Mouse (Mus musculus) kidney, embryonic 14.5 days (tissue): Measurements from ENCODE around the gene Gphb5. TPM values are rescaled to one million over a fixed set of nuclear protein-coding genes. Genes with fewer than 3 reads are reported as not detected.

Experiments used
- ATAC-seq: fragments of 200-750 bp; cut with Nextera tagmentation; 2 replicates; pipeline ENCODE4 v1.8.0; 2017; ENCODE audit warnings: moderate number of reproducible peaks, mild to moderate bottlenecking, moderate TSS enrichment, moderate library complexity; ENCODE audit not compliant: low FRiP score, low TSS enrichment
- H3K27ac ChIP-seq: fragments of 300-500 bp; sonication (generic); 2 replicates; pipeline ENCODE4 v1.5.1; 2014; ENCODE audit warnings: low read depth, mild to moderate bottlenecking, low read length, moderate library complexity, mixed read lengths
- H3K27me3 ChIP-seq: fragments of 300-500 bp; sonication (generic); 2 replicates; pipeline ENCODE4 v1.6.1; 2014; ENCODE audit warnings: mild to moderate bottlenecking, low read length; ENCODE audit not compliant: control insufficient read depth, insufficient read depth
- H3K36me3 ChIP-seq: fragments of 300-500 bp; sonication (generic); 2 replicates; pipeline ENCODE4 v1.6.1; 2014; ENCODE audit warnings: low read length, mixed read lengths; ENCODE audit not compliant: control insufficient read depth, insufficient read depth
- H3K4me1 ChIP-seq: fragments of 300-500 bp; sonication (generic); 2 replicates; pipeline ENCODE4 v1.6.1; 2014; ENCODE audit warnings: low read length, mixed read lengths; ENCODE audit not compliant: control insufficient read depth, insufficient read depth
- H3K4me2 ChIP-seq: fragments of 300-500 bp; sonication (generic); replicated peaks from 2 replicates; pipeline ENCODE4 v1.6.1; 2014; ENCODE audit warnings: low read depth, mild to moderate bottlenecking, low read length
- H3K4me3 ChIP-seq: fragments of 300-500 bp; sonication (generic); 2 replicates; pipeline ENCODE4 v1.5.1; 2014; ENCODE audit warnings: mild to moderate bottlenecking, low read length
- H3K9ac ChIP-seq: fragments of 300-500 bp; sonication (generic); 2 replicates; pipeline ENCODE4 v1.6.1; 2014; ENCODE audit warnings: low read depth, mild to moderate bottlenecking, low read length, moderate library complexity
- H3K9me3 ChIP-seq: fragments of 300-500 bp; sonication (generic); 2 replicates; pipeline ENCODE4 v1.6.1; 2016; ENCODE audit warnings: low read length; ENCODE audit not compliant: control insufficient read depth
- WGBS: fragments of 180-500 bp; shearing (Covaris S2); extraction: QIAGEN DNeasy Blood & Tissue Kit; methylation state at CpG from one replicate; pipeline ENCODE4 v1.1.7; 2014; 5-methylcytosine and 5-hydroxymethylcytosine counted together
- polyA plus RNA-seq: library from polyadenylated mRNA; unstranded; fragments of >200 nt; fragmentation: Nextera tagmentation; extraction: Ambion mirVana; gene quantifications from 2 replicates; pipeline ENCODE4 v1.2.1, GENCODE M21; 2014

Gene Gphb5
- polyA plus RNA-seq, 1 experiment from 2014 or later = not detected

DNA sequence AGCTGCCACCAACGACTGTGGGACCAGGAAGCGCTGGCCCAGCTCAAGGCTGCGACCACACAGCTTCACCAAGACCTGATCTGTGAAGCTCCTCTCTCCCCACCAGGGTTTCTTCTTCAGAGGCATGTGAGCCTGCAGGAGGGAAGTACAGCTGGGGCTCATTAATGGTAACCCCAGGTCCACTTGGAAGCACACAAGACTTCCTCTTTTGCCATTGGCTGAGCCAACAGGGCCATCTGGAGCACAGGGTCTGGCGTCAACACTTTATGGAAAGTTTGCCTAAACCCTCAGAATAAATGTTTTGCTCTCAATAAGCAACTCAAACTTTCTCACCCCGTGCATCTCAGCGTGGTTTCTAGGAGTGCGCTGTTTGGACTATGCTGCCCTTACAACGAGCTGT lies 29.4 kb downstream of the Gphb5 start:
- Histone ChIP-seq H3K27ac (no peak overlapping the region), H3K9ac (no peak overlapping the region), H3K4me3 (no peak overlapping the region), H3K9me3 (no peaks in the 10 kb centered on the region), H3K4me2 (no peak overlapping the region), H3K27me3 (no peaks in the 10 kb centered on the region), H3K36me3 (no peaks in the 10 kb centered on the region), H3K4me1 (no peaks in the 10 kb centered on the region)
- no peak for ATAC-seq
- 91% methylated on average over 8 of the region's 8 CpGs for WGBS

DNA sequence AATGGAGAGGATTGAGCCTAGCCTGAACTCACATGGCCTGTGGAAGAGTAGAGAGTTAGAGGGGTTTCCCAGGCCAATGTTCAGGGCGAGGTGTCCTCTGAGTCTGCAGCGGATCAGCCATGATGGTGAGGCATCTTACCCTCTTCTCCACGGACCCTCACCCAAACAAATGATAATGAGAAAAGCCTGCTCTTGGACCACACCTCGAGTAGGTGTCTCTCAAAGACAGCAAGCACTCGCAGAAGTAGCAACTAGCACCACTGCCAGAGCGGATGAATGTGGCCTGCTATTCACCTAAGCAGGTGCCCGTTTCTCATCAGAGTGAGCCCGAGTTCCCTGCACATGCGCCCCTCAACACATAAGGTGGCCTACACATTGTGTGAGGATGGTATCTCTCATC lies 29.9 kb downstream of the Gphb5 start:
- Histone ChIP-seq H3K36me3 (no peaks in the 10 kb centered on the region), H3K27me3 (no peaks in the 10 kb centered on the region), H3K9ac (no peak overlapping the region), H3K9me3 (no peaks in the 10 kb centered on the region), H3K4me1 (no peaks in the 10 kb centered on the region), H3K4me2 (no peak overlapping the region), H3K4me3 (no peak overlapping the region), H3K27ac (no peak overlapping the region)
- WGBS = 93% methylated on average over 9 of the region's 9 CpGs
- ATAC-seq = no peak

DNA sequence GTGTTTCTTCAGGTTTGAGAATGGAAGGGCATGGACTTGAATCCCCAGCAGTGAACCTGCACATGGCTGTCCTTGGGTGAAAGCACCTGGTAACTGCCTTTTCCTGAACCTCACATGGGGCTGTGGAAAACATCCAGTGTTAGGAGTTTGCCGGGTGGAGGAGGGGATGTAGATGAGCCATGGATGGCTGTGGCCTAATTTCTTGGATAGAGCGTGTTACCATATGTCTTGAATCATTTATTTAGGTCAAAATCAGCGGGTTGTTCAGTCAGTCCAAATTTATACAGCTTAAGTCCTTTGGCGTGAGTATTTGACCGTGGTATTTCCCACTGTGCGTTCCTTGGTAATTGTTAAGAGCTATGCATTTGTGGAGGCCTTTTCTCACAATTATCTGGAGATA lies 40.5 kb downstream of the Gphb5 start:
- ATAC-seq = no peak
- Histone ChIP-seq H3K4me2 (no peak overlapping the region), H3K9me3 (no peaks in the 10 kb centered on the region), H3K4me1 (no peaks in the 10 kb centered on the region), H3K27ac (no peak overlapping the region), H3K4me3 (no peak overlapping the region), H3K27me3 (no peaks in the 10 kb centered on the region), H3K36me3 (no peaks in the 10 kb centered on the region), H3K9ac (no peak overlapping the region)
- WGBS = 88% methylated on average over 6 of the region's 6 CpGs

DNA sequence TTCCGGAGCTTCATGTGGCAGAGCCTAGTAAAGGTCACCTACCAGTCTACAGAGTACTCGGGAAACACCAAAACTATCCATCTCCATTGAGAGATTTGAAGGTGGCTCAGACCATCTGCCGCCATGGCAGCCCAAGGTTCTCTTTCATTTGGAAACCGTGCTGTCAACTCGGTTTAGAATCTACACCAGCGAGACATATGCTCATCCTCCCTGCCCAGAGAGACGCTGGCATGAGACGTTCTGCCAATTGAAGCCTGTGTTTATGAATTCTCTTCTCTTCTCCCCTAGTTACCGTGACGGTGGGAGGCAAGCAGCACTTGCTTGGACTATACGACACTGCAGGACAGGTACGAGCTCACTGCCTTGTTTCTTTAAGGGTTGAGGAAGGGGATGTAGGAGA lies 41.5 kb downstream of the Gphb5 start:
- no peaks in the 10 kb centered on the region for H3K9me3 ChIP-seq
- no peak for ATAC-seq
- no peaks in the 10 kb centered on the region for H3K27me3 ChIP-seq
- no peak overlapping the region for H3K9ac ChIP-seq
- no peaks in the 10 kb centered on the region for H3K36me3 ChIP-seq
- H3K4me3 ChIP-seq = no peak overlapping the region
- WGBS = 92% methylated on average over 12 of the region's 12 CpGs
- no peaks in the 10 kb centered on the region for H3K4me1 ChIP-seq
- no peak overlapping the region for H3K4me2 ChIP-seq
- H3K27ac ChIP-seq = no peak overlapping the region

DNA sequence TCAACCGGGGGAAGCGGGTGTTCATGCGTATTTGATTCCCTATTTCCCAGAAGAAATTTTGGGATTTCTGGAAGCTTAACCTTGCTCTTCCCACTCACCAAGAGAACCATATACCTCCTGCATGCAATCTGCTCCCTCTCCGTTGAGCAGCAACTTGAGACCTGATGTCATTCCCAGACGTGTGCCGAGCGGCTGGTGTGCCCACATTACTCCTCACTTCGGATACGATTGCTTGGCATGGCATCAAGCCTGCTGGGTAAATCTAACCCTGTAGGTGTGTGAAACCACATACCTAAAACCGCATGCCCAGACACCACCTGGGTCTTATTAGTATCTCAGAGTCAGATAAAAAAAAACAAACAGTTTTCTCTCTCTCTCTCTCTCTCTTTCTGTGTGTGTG lies 42.1 kb downstream of the Gphb5 start:
- Histone ChIP-seq H3K4me1 (no peaks in the 10 kb centered on the region), H3K27ac (no peak overlapping the region), H3K27me3 (no peaks in the 10 kb centered on the region), H3K4me3 (no peak overlapping the region), H3K9me3 (no peaks in the 10 kb centered on the region), H3K36me3 (no peaks in the 10 kb centered on the region), H3K4me2 (no peak overlapping the region), H3K9ac (no peak overlapping the region)
- WGBS = 93% methylated on average over 10 of the region's 10 CpGs
- ATAC-seq = no peak

DNA sequence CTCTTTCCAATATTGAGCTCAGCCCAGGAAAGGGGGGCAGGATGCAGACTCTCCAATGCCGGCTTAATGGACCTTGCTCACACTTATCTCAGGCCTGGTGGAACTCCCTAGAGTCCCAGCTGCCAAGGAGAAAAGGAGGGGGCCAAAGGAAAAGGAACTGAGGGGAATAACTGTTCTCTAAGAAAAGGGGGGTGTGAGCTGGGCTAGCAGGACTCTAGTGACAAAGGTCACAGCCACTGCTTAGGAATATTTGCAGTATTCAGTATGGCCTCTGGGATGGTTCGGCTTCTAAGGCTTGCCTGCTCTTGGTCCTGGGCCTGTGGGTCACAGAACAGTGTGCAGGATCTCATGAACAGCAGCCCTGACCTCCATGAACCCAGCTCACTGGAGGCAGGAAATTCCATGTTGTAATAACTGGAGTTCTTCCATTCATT lies 47.1 kb downstream of the Gphb5 start:
- H3K9ac ChIP-seq = no peak overlapping the region
- no peaks in the 10 kb centered on the region for H3K27me3 ChIP-seq
- no peaks in the 10 kb centered on the region for H3K36me3 ChIP-seq
- no peak overlapping the region for H3K4me3 ChIP-seq
- no peak overlapping the region for H3K4me2 ChIP-seq
- 64% methylated on average over 2 of the region's 2 CpGs for WGBS
- H3K27ac ChIP-seq = no peak overlapping the region
- ATAC-seq = no peak
- H3K4me1 ChIP-seq = peaks cover 4% of the 10 kb centered on the region; the same call in 1 of the 2 replicates
- no peaks in the 10 kb centered on the region for H3K9me3 ChIP-seq

DNA sequence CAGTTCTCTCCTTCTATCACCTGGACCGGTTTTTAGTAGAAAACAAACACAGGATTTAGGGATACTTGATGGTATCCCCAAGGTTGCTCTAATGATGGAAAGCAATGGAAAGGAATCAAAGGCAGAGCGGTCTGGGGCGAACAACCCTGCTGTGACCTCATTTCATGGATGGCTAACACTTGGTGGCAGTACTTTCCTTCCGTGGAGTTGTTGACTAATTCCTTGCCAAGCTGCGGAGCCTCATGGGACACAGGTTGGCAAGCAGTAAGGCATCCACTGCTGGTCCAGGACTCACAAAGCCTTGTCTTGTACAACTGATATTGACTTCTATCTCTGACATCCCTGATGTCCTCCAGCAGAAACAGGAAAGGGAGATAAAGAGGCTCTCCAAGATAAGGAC lies 48.1 kb downstream of the Gphb5 start:
- Histone ChIP-seq H3K4me1 (peaks cover 4% of the 10 kb centered on the region; the same call in 1 of the 2 replicates), H3K27ac (no peak overlapping the region), H3K4me3 (no peak overlapping the region), H3K4me2 (no peak overlapping the region), H3K9me3 (no peaks in the 10 kb centered on the region), H3K27me3 (no peaks in the 10 kb centered on the region), H3K36me3 (no peaks in the 10 kb centered on the region), H3K9ac (no peak overlapping the region)
- no peak for ATAC-seq
- 60% methylated on average over 5 of the region's 5 CpGs for WGBS

DNA sequence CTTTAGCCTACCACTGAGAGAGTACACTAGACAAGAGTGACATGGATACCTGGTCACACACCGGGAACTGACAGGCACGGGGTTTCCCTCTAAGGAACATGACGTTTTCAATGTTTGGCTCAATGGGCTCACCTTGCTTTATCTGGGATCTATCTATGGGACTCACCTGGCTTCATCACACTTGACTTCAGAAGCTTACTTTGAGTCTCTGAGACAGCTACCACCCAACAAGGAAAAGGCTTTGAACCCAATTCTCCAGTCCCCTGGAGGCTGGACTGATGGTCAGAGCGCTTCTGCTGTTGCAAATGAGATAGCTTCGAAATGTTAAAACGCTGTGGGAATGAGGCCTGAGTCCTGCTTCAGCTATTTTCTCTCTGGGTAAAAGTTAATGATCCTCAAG lies 49.2 kb downstream of the Gphb5 start:
- 0 out of 2 replicates have a peak, but pooled peaks have one; percentile 9 for ATAC-seq

DNA sequence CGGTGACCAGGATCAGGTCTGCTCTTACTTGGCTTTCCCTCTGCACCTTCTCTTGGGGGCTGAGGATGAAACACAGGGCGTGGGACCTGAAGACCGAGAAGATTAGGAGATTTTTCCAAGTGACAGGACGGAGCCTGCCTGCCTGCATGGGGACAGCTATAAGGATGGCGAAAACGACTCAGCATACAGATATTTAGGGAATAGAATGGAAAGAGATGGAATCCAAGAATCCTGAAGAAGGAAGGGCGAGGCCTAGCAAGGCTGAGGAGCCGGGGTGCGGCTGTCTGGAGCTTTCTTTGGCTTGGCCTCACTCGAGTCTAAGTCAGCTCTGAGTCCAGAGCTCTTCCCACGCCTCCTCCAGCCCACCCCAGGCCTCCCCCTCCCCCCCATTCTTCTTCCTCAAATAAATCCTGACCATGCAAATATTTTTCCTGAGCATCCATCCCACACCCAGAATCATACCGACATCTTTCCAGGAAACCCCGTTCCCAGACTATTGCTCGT lies 50.9 kb downstream of the Gphb5 start:
- Histone ChIP-seq H3K4me1 (peaks cover 4% of the 10 kb centered on the region; the same call in 1 of the 2 replicates), H3K9ac (no peak overlapping the region), H3K4me3 (no peak overlapping the region), H3K4me2 (no peak overlapping the region), H3K27me3 (no peaks in the 10 kb centered on the region), H3K27ac (no peak overlapping the region), H3K9me3 (no peaks in the 10 kb centered on the region), H3K36me3 (no peaks in the 10 kb centered on the region)
- ATAC-seq = no peak
- 82% methylated on average over 14 of the region's 14 CpGs for WGBS

More for the DNA sequence above, 49.2 kb downstream of the Gphb5 start:
- H3K27ac ChIP-seq = no peak overlapping the region
- H3K9me3 ChIP-seq = no peaks in the 10 kb centered on the region
- no peak overlapping the region for H3K9ac ChIP-seq
- no peaks in the 10 kb centered on the region for H3K27me3 ChIP-seq
- H3K4me1 ChIP-seq = peaks cover 4% of the 10 kb centered on the region; the same call in 1 of the 2 replicates
- no peaks in the 10 kb centered on the region for H3K36me3 ChIP-seq
- WGBS = 72% methylated on average over 6 of the region's 6 CpGs
- no peak overlapping the region for H3K4me3 ChIP-seq
- H3K4me2 ChIP-seq = no peak overlapping the region
